Mouse (Mus musculus) G1E (cell line): ENCODE measurements around the gene Gnb4. TPM values are rescaled to one million over a fixed set of nuclear protein-coding genes. Genes with fewer than 3 reads are reported as not detected.

Experiments used
- ATAC-seq: 2 replicates; pipeline ENCODE4 v1.8.0; 2016; ENCODE audit warnings: mild to moderate bottlenecking; ENCODE audit not compliant: insufficient number of reproducible peaks, poor library complexity, low FRiP score, severe bottlenecking; ENCODE audit errors: extremely low read depth
- DNase-seq: peaks from one replicate; pipeline ENCODE4 v3.0.0; 2012; ENCODE audit warnings: low spot score
- H3K27me3 ChIP-seq: 2 replicates; pipeline ENCODE4 v1.6.1; 2012; ENCODE audit warnings: mild to moderate bottlenecking, low read length, inconsistent platforms; ENCODE audit not compliant: insufficient read depth
- H3K36me3 ChIP-seq: replicated peaks from 2 replicates; pipeline ENCODE3; 2012; ENCODE audit warnings: mild to moderate bottlenecking, inconsistent platforms
- H3K4me1 ChIP-seq: 2 replicates; pipeline ENCODE4 v1.6.1; 2012; ENCODE audit warnings: low read depth, low read length, inconsistent platforms, mixed read lengths; ENCODE audit not compliant: insufficient read depth
- H3K4me3 ChIP-seq: 2 replicates; pipeline ENCODE4 v1.5.1; 2012; ENCODE audit warnings: low read depth, mild to moderate bottlenecking, inconsistent platforms, low read length, moderate library complexity, mixed read lengths
- H3K9me3 ChIP-seq: replicated peaks from 2 replicates; pipeline ENCODE4 v1.6.1; 2012; ENCODE audit warnings: inconsistent platforms
- CTCF ChIP-seq: IDR thresholded peaks from 2 replicates; pipeline ENCODE4 v1.5.1; 2012; ENCODE audit warnings: low read depth, low read length, inconsistent platforms, mixed read lengths
- GATA1 ChIP-seq: IDR thresholded peaks from 2 replicates; pipeline ENCODE4 v1.6.1; 2012; ENCODE audit warnings: borderline replicate concordance, low read length, inconsistent platforms, mixed read lengths
- GATA2 ChIP-seq: IDR thresholded peaks from 2 replicates; pipeline ENCODE4 v1.6.1; 2012; ENCODE audit warnings: low read depth, low read length, inconsistent platforms, borderline replicate concordance
- POLR2AphosphoS5 ChIP-seq: IDR thresholded peaks from 2 replicates; pipeline ENCODE4 v1.6.1; 2012; ENCODE audit warnings: low read depth, low read length, inconsistent platforms; ENCODE audit not compliant: insufficient replicate concordance
- TAL1 ChIP-seq: conservative IDR thresholded peaks from 2 replicates; pipeline ENCODE4 v1.6.1; 2012; ENCODE audit warnings: low read depth, low read length, inconsistent platforms, mixed read lengths
- polyA plus RNA-seq: library from polyadenylated mRNA; stranded (reverse); fragments of >175 nt; gene quantifications from 2 replicates; pipeline ENCODE4 v1.2.3, GENCODE M21; 2012
- total RNA-seq, 2 experiments: library from RNA; stranded (forward) in 1 of 2; stranded (reverse) in 1 of 2; fragments of 200-1000 nt in 1 of 2; fragments of >200 nt in 1 of 2; fragmentation: Nextera tagmentation in 1 of 2; gene quantifications; 2 replicates each; pipeline ENCODE4 v1.2.3; 2014 to 2017

The Gnb4 gene
- total RNA-seq (2014; fragmentation: Nextera tagmentation) (1.7 and 2.6 TPM in 2 replicates), total RNA-seq (2017) (42.1 and 46.4 TPM in 2 replicates), polyA plus RNA-seq (0.36 and 1.5 TPM in 2 replicates)

DNA sequence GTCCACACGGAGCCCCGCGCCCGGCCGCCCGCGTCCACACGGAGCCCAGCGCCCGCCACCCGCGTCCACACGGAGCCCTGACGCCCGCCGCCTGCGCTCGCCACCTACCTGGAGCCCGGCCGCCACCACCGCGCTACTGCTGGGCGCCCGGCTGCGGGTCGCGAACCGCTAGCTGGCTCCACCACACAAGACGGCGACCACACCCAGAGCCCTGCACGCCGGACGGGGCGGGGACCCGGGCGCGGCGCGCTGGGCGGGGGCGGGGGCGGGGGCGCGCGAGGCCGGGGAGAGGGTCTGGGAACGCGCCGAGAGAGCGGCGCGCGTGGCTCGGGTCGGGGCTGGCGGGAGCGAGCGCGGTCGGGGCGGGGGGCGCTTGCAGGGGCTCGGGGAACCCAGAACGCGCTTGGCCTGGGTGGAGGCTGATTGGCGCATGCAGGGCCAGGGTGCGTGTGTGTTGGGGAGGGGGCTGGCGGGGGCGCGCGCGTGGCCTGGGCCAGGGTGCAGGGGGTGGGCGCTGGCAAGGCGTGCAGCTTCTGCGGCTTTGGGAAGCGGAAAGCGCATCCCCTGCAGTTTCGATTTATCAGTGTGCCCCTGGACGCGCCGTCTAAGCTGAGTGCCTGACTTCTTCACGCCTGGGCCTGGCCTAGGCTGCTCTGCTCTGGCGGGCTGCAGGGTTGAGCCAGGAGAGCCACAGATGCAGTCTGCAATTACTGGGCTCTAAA, at the start of gene Gnb4:
Gene Gnb4 (minus strand): TSS at position 255 of the 722 bp plus-strand sequence.
- H3K27me3 ChIP-seq = peaks cover 9% of the 10 kb centered on the region
- ATAC-seq (no peak), DNase-seq (no peak)
- no peaks in the 10 kb centered on the region for H3K36me3 ChIP-seq
- no peak for TF ChIP-seq CTCF
- no peak for TF ChIP-seq GATA1
- TF ChIP-seq GATA2 = no peak
- TF ChIP-seq POLR2AphosphoS5 = no peak
- no peak for TF ChIP-seq TAL1
- H3K4me3 ChIP-seq = no peak within 1 kb of the TSS
- no peaks in the 10 kb centered on the region; the same call in 1 of the 2 replicates for H3K9me3 ChIP-seq
- no peaks in the 10 kb centered on the region; the same call in 1 of the 2 replicates for H3K4me1 ChIP-seq

- Histone ChIP-seq H3K4me1 (peaks cover 16% of the 10 kb centered on the region), H3K27me3 (peaks cover 5% of the 10 kb centered on the region; the same call in 1 of the 2 replicates), H3K4me3 (no peak overlapping the region), H3K36me3 (no peaks in the 10 kb centered on the region), H3K9me3 (no peaks in the 10 kb centered on the region)
- TF ChIP-seq POLR2AphosphoS5 (no peak), TAL1 (no peak), CTCF (no peak), GATA1 (no peak), GATA2 (no peak)
- ATAC-seq = no peak
- DNase-seq = no peak
These were observed 45.2 kb upstream of the Gnb4 start for GRCm38 (mm10) chr3:32661556-32661930.

DNA sequence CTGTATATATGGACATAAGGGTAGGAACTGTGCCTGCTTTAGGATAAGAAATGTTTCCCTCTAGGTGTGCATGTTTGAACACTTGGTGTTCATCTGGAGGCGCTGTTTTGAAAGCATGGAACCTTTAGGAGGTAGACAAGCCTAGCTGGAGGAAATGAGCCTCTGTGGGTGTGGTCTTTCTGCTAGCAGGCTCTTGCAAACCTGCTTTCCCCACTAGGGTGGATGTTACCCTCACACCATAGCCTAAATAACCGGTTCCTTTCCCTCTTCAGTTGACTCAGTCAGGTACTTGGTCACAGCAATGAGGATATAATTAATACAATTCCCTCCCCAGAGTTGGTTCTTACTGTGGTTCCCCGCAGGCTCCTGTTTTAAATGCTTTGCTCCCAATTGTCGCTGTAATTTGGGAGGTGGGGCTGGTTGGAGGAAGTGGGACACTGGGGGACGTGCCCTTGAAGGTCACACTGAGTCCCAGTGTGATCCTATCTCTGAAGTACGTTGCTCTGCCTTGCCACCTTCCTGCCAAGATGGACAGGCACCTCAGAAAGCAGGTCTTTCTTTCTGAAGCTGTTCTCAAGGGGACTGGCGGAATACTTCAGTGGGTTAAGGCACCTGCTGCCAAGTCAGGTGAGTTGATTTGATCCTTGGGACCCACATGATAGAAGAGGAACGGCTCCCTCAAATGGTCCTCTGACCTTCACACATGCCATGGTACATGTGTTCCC, 44.6 kb upstream of the Gnb4 start:
- Histone ChIP-seq H3K4me1 (peaks cover 16% of the 10 kb centered on the region), H3K4me3 (no peak overlapping the region), H3K27me3 (peaks cover 5% of the 10 kb centered on the region; the same call in 1 of the 2 replicates), H3K36me3 (no peaks in the 10 kb centered on the region), H3K9me3 (no peaks in the 10 kb centered on the region)
- TF ChIP-seq TAL1 = no peak
- no peak for TF ChIP-seq GATA1
- TF ChIP-seq GATA2 = no peak
- no peak for TF ChIP-seq POLR2AphosphoS5
- no peak for TF ChIP-seq CTCF
- ATAC-seq (no peak), DNase-seq (no peak)

DNA sequence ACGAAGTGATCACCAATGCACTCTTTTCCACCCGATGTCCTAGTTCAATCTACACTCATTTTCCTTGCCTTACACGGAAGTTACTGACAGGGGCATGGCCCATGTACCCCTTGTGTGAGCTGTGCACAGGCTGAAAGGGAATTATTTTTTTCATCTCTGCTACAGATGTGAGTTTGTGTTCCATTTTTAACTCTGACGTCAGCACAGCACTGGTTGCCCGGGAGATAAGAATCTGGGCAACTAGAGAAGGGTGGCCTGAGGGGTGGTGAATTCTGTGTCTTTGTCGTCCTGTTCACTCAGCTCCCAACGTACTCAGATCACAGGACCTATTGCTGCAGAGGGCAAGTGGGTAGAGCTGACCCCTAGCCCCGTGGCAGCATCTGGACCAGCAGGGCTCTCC, 43.9 kb upstream of the Gnb4 start:
- Histone ChIP-seq H3K9me3 (no peaks in the 10 kb centered on the region), H3K27me3 (peaks cover 5% of the 10 kb centered on the region; the same call in 1 of the 2 replicates), H3K4me3 (no peak overlapping the region), H3K4me1 (peaks cover 16% of the 10 kb centered on the region), H3K36me3 (no peaks in the 10 kb centered on the region)
- DNase-seq (no peak), ATAC-seq (no peak)
- TF ChIP-seq GATA1 (no peak), CTCF (no peak), POLR2AphosphoS5 (no peak), GATA2 (no peak), TAL1 (no peak)

DNA sequence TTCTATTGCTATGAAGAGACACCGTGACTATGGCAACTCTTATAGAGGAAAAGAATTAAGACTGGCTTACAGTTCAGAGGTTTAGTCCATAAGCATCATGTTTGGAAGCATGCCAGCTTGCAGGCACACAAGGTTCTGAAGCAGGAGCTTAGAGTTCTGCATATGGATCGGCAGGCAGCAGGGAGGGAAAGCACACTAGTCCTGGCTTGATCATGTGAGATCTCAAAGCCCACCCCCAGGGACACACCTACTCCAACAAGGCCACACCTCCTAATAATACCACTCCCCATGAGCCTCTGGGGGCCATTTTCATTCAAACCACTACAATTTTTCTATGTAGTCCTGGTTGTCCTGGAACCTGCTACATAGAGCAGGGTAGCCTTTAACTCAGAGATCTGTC, 43.1 kb upstream of the Gnb4 start:
- ATAC-seq = no peak
- TF ChIP-seq GATA2 = no peak
- no peak for TF ChIP-seq CTCF
- TF ChIP-seq GATA1 = no peak
- TF ChIP-seq POLR2AphosphoS5 = no peak
- TF ChIP-seq TAL1 = no peak
- DNase-seq = no peak
- Histone ChIP-seq H3K27me3 (peaks cover 5% of the 10 kb centered on the region; the same call in 1 of the 2 replicates), H3K4me1 (peaks cover 16% of the 10 kb centered on the region), H3K9me3 (no peaks in the 10 kb centered on the region), H3K4me3 (no peak overlapping the region), H3K36me3 (no peaks in the 10 kb centered on the region)

- no peak for DNase-seq
- Histone ChIP-seq H3K4me1 (peaks cover 16% of the 10 kb centered on the region), H3K36me3 (no peaks in the 10 kb centered on the region), H3K9me3 (no peaks in the 10 kb centered on the region), H3K4me3 (no peak overlapping the region), H3K27me3 (peaks cover 5% of the 10 kb centered on the region; the same call in 1 of the 2 replicates)
- no peak for ATAC-seq
- TF ChIP-seq POLR2AphosphoS5 (no peak), GATA1 (no peak), GATA2 (no peak), CTCF (no peak), TAL1 (no peak)
These were observed 42.4 kb upstream of the Gnb4 start for GRCm38 (mm10) chr3:32658821-32659220.
